Mouse (Mus musculus) G1E (cell line): Measurements from ENCODE around the gene Arhgap8. TPM values are rescaled to one million over a fixed set of nuclear protein-coding genes. Genes with fewer than 3 reads are reported as not detected.
A peak's percentile ranks its signal among the peaks of the same experiment; 100 is the strongest.

Source experiments
- ATAC-seq: 2 replicates; pipeline ENCODE4 v1.8.0; 2016; ENCODE audit warnings: mild to moderate bottlenecking; ENCODE audit not compliant: insufficient number of reproducible peaks, poor library complexity, low FRiP score, severe bottlenecking; ENCODE audit errors: extremely low read depth
- DNase-seq: peaks from one replicate; pipeline ENCODE4 v3.0.0; 2012; ENCODE audit warnings: low spot score
- H3K27me3 ChIP-seq: 2 replicates; pipeline ENCODE4 v1.6.1; 2012; ENCODE audit warnings: mild to moderate bottlenecking, low read length, inconsistent platforms; ENCODE audit not compliant: insufficient read depth
- H3K36me3 ChIP-seq: replicated peaks from 2 replicates; pipeline ENCODE3; 2012; ENCODE audit warnings: mild to moderate bottlenecking, inconsistent platforms
- H3K4me1 ChIP-seq: 2 replicates; pipeline ENCODE4 v1.6.1; 2012; ENCODE audit warnings: low read depth, low read length, inconsistent platforms, mixed read lengths; ENCODE audit not compliant: insufficient read depth
- H3K4me3 ChIP-seq: 2 replicates; pipeline ENCODE4 v1.5.1; 2012; ENCODE audit warnings: low read depth, mild to moderate bottlenecking, inconsistent platforms, low read length, moderate library complexity, mixed read lengths
- H3K9me3 ChIP-seq: replicated peaks from 2 replicates; pipeline ENCODE4 v1.6.1; 2012; ENCODE audit warnings: inconsistent platforms
- CTCF ChIP-seq: IDR thresholded peaks from 2 replicates; pipeline ENCODE4 v1.5.1; 2012; ENCODE audit warnings: low read depth, low read length, inconsistent platforms, mixed read lengths
- GATA1 ChIP-seq: IDR thresholded peaks from 2 replicates; pipeline ENCODE4 v1.6.1; 2012; ENCODE audit warnings: borderline replicate concordance, low read length, inconsistent platforms, mixed read lengths
- GATA2 ChIP-seq: IDR thresholded peaks from 2 replicates; pipeline ENCODE4 v1.6.1; 2012; ENCODE audit warnings: low read depth, low read length, inconsistent platforms, borderline replicate concordance
- POLR2AphosphoS5 ChIP-seq: IDR thresholded peaks from 2 replicates; pipeline ENCODE4 v1.6.1; 2012; ENCODE audit warnings: low read depth, low read length, inconsistent platforms; ENCODE audit not compliant: insufficient replicate concordance
- TAL1 ChIP-seq: conservative IDR thresholded peaks from 2 replicates; pipeline ENCODE4 v1.6.1; 2012; ENCODE audit warnings: low read depth, low read length, inconsistent platforms, mixed read lengths
- polyA plus RNA-seq: library from polyadenylated mRNA; stranded (reverse); fragments of >175 nt; gene quantifications from 2 replicates; pipeline ENCODE4 v1.2.3, GENCODE M21; 2012
- total RNA-seq, 2 experiments: library from RNA; stranded (forward) in 1 of 2; stranded (reverse) in 1 of 2; fragments of 200-1000 nt in 1 of 2; fragments of >200 nt in 1 of 2; fragmentation: Nextera tagmentation in 1 of 2; gene quantifications; 2 replicates each; pipeline ENCODE4 v1.2.3; 2014 to 2017

Arhgap8 gene
- total and polyA plus RNA-seq, 3 experiments = not detected

DNA sequence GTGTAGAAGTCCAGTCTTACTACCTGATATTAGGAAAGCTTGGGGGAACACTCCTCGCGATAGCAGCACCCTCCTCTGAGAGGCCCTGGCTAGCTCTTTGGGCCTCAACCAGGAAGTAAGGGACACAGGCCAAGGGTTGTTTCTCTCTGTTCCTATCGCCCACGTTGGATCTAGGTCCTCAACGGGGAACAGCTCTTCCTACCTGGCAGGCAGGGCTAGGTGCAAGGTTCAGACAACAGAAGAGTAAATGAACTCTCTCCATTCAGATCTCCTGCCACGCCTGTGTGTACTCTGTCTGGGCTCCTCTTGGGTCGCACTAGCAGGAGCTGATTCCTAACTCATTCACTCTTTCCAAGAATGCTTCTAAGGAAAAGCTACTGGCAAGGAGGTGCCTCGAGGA, 44.5 kb upstream of the Arhgap8 start:
- no peak for DNase-seq
- Histone ChIP-seq H3K4me3 (no peak overlapping the region), H3K4me1 (no peaks in the 10 kb centered on the region), H3K36me3 (no peaks in the 10 kb centered on the region), H3K9me3 (peaks cover 89% of the 10 kb centered on the region), H3K27me3 (no peaks in the 10 kb centered on the region)
- TF ChIP-seq GATA1 (no peak), TAL1 (no peak), POLR2AphosphoS5 (no peak), CTCF (no peak), GATA2 (no peak)
- ATAC-seq = no peak

GRCm38 (mm10) chr15:84677943-84678342, 41.9 kb upstream of the Arhgap8 start:
- TF ChIP-seq POLR2AphosphoS5 = no peak
- TF ChIP-seq GATA2 = no peak
- no peak for TF ChIP-seq CTCF
- no peak for TF ChIP-seq GATA1
- TF ChIP-seq TAL1 = no peak

GRCm38 (mm10) chr15:84679090-84679489, 40.8 kb upstream of the Arhgap8 start:
- Histone ChIP-seq H3K4me3 (no peak overlapping the region), H3K27me3 (no peaks in the 10 kb centered on the region), H3K9me3 (peaks cover 92% of the 10 kb centered on the region), H3K4me1 (no peaks in the 10 kb centered on the region), H3K36me3 (no peaks in the 10 kb centered on the region)
- TF ChIP-seq CTCF (no peak), GATA2 (no peak), POLR2AphosphoS5 (no peak), GATA1 (no peak), TAL1 (no peak)
- ATAC-seq (no peak), DNase-seq (no peak)

More at GRCm38 (mm10) chr15:84677943-84678342, 41.9 kb upstream of the Arhgap8 start:
- Histone ChIP-seq H3K4me3 (no peak overlapping the region), H3K36me3 (no peaks in the 10 kb centered on the region), H3K4me1 (no peaks in the 10 kb centered on the region), H3K27me3 (no peaks in the 10 kb centered on the region), H3K9me3 (peaks cover 87% of the 10 kb centered on the region)
- ATAC-seq (no peak), DNase-seq (no peak)

GRCm38 (mm10) chr15:84679794-84680193, 40.1 kb upstream of the Arhgap8 start:
- Histone ChIP-seq H3K36me3 (no peaks in the 10 kb centered on the region), H3K27me3 (no peaks in the 10 kb centered on the region), H3K4me1 (no peaks in the 10 kb centered on the region), H3K4me3 (no peak overlapping the region), H3K9me3 (peaks cover 93% of the 10 kb centered on the region)
- DNase-seq = no peak
- no peak for TF ChIP-seq TAL1
- TF ChIP-seq POLR2AphosphoS5 = no peak
- TF ChIP-seq GATA1 = no peak
- no peak for TF ChIP-seq CTCF
- no peak for TF ChIP-seq GATA2
- ATAC-seq = no peak

GRCm38 (mm10) chr15:84680545-84681454, 39.1 kb upstream of the Arhgap8 start:
- Histone ChIP-seq H3K4me3 (peak overlapping the region; percentile 4; the same call in 1 of the 2 replicates), H3K4me1 (no peaks in the 10 kb centered on the region), H3K36me3 (no peaks in the 10 kb centered on the region), H3K27me3 (no peaks in the 10 kb centered on the region), H3K9me3 (peaks cover 91% of the 10 kb centered on the region)
- ATAC-seq (no peak), DNase-seq (no peak)
- TF ChIP-seq GATA2 = no peak
- TF ChIP-seq TAL1 = no peak
- TF ChIP-seq POLR2AphosphoS5 = no peak
- TF ChIP-seq CTCF = no peak
- TF ChIP-seq GATA1 = no peak

DNA sequence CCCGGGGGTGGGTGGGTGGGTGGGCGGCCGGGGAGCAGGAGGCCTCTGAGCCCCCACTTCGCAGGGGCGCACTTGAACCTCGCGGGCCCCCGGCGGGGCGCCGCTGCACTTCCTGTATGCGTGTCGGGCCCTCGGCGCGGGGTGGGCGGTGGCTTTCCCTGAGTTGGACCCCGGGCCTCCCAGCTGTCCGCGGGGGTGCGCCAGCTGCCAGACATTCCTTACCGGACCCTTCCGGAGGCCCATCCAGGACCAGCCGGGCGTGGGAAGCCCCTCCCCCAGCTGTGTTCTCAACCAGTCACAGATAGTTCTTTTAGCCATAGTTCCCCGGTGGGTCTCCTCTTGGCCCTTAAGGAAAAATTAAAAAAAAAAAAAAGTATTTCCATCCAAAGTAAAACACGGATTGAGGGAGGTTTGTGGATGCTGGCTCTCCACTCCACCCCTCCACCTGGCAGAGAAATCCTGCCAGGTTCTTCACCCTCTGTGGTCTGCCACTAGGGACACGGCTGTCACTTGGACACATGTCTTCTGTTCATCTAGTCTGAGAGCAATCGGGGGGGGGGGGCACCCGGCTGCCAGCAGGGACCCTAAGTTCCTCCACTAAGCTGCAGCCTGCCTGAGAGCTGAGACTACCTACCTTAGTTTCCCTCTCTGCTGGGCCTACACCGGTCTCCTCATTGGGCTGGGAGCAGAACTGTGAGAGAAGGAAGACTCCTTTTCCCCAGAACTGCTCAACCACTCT, 38.2 kb upstream of the Arhgap8 start:
- H3K4me3 ChIP-seq = no peak overlapping the region
- no peak for TF ChIP-seq GATA2
- no peak for TF ChIP-seq CTCF
- no peak for TF ChIP-seq POLR2AphosphoS5
- TF ChIP-seq GATA1 = no peak
- TF ChIP-seq TAL1 = no peak
- no peaks in the 10 kb centered on the region for H3K4me1 ChIP-seq
- no peak for ATAC-seq
- DNase-seq = no peak
- H3K36me3 ChIP-seq = no peaks in the 10 kb centered on the region
- peaks cover 91% of the 10 kb centered on the region for H3K9me3 ChIP-seq
- H3K27me3 ChIP-seq = no peaks in the 10 kb centered on the region
